Mouse (Mus musculus): ENCODE results near the gene Hoxa3. TPM values are rescaled to one million over a fixed set of nuclear protein-coding genes. Genes with fewer than 3 reads are reported as not detected.

Hoxa3 gene
- polyA plus RNA-seq, 1 experiment from 2014 or later, result 1.2 TPM

- Histone ChIP-seq H3K4me3 (no peak overlapping the region), H3K36me3 (no peaks in the 10 kb centered on the region), H3K4me2 (replicated peaks) (no peak overlapping the region), H3K9ac (no peak overlapping the region), H3K27ac (no peak overlapping the region), H3K27me3 (peaks cover 91% of the 10 kb centered on the region), H3K9me3 (no peaks in the 10 kb centered on the region), H3K4me1 (no peaks in the 10 kb centered on the region)
- ATAC-seq (ENCODE audit: insufficient number of reproducible peaks, insufficient read depth, low FRiP score, low TSS enrichment), result no peak
- WGBS, result 27% methylated on average over 9 of the region's 9 CpGs
Measured at GRCm38 (mm10) chr6:52235267-52235666, 22.1 kb upstream of the Hoxa3 start.

GRCm38 (mm10) chr6:52234428-52235140, 21.4 kb upstream of the Hoxa3 start:
- Histone ChIP-seq H3K27me3 (peaks cover 91% of the 10 kb centered on the region), H3K27ac (no peak overlapping the region), H3K4me1 (no peaks in the 10 kb centered on the region), H3K4me2 (replicated peaks) (no peak overlapping the region), H3K9me3 (no peaks in the 10 kb centered on the region), H3K9ac (no peak overlapping the region), H3K36me3 (no peaks in the 10 kb centered on the region), H3K4me3 (no peak overlapping the region; the same call in 1 of the 2 replicates)
- WGBS, result 2% methylated on average over 59 of the region's 68 CpGs
- no peak for ATAC-seq (ENCODE audit: insufficient number of reproducible peaks, insufficient read depth, low FRiP score, low TSS enrichment)

- under 1% methylated on average over 70 of the region's 70 CpGs for WGBS
- ATAC-seq (ENCODE audit: insufficient number of reproducible peaks, insufficient read depth, low FRiP score, low TSS enrichment), result no peak
- H3K9ac ChIP-seq, result no peak overlapping the region
- no peak overlapping the region for H3K4me2 ChIP-seq (replicated peaks)
- H3K4me3 ChIP-seq, result no peak overlapping the region; the same call in 1 of the 2 replicates
- H3K4me1 ChIP-seq, result no peaks in the 10 kb centered on the region
- H3K36me3 ChIP-seq, result no peaks in the 10 kb centered on the region
- no peak overlapping the region for H3K27ac ChIP-seq
- peaks cover 94% of the 10 kb centered on the region for H3K27me3 ChIP-seq
- H3K9me3 ChIP-seq, result no peaks in the 10 kb centered on the region
Measured at GRCm38 (mm10) chr6:52233546-52234427, 20.7 kb upstream of the Hoxa3 start.

GRCm38 (mm10) chr6:52232984-52233545, 19.9 kb upstream of the Hoxa3 start:
- 1% methylated on average over 23 of the region's 23 CpGs for WGBS
- Histone ChIP-seq H3K27ac (no peak overlapping the region), H3K9me3 (no peaks in the 10 kb centered on the region), H3K4me2 (replicated peaks) (no peak overlapping the region), H3K4me3 (no peak overlapping the region), H3K4me1 (no peaks in the 10 kb centered on the region), H3K27me3 (peaks cover 94% of the 10 kb centered on the region), H3K36me3 (no peaks in the 10 kb centered on the region), H3K9ac (no peak overlapping the region)
- ATAC-seq (ENCODE audit: insufficient number of reproducible peaks, insufficient read depth, low FRiP score, low TSS enrichment), result no peak

GRCm38 (mm10) chr6:52232568-52232965, 19.4 kb upstream of the Hoxa3 start:
- ATAC-seq (ENCODE audit: insufficient number of reproducible peaks, insufficient read depth, low FRiP score, low TSS enrichment), result no peak
- Histone ChIP-seq H3K36me3 (no peaks in the 10 kb centered on the region), H3K9me3 (no peaks in the 10 kb centered on the region), H3K4me1 (no peaks in the 10 kb centered on the region), H3K4me3 (no peak overlapping the region), H3K9ac (no peak overlapping the region), H3K27ac (no peak overlapping the region), H3K27me3 (peaks cover 93% of the 10 kb centered on the region), H3K4me2 (replicated peaks) (no peak overlapping the region)
- under 1% methylated on average over 18 of the region's 18 CpGs for WGBS

GRCm38 (mm10) chr6:52231885-52232567, 18.9 kb upstream of the Hoxa3 start:
- Histone ChIP-seq H3K9ac (no peak overlapping the region), H3K4me3 (no peak overlapping the region), H3K27me3 (peaks cover 93% of the 10 kb centered on the region), H3K4me2 (replicated peaks) (no peak overlapping the region), H3K36me3 (no peaks in the 10 kb centered on the region), H3K9me3 (no peaks in the 10 kb centered on the region), H3K4me1 (no peaks in the 10 kb centered on the region), H3K27ac (no peak overlapping the region)
- under 1% methylated on average over 18 of the region's 18 CpGs for WGBS
- ATAC-seq (ENCODE audit: insufficient number of reproducible peaks, insufficient read depth, low FRiP score, low TSS enrichment), result no peak

- Histone ChIP-seq H3K4me3 (no peak within 1 kb of the TSS), H3K27ac (no peak within 1 kb of the TSS), H3K4me2 (replicated peaks) (no peak within 1 kb of the TSS), H3K36me3 (no peaks in the 10 kb centered on the region), H3K4me1 (no peaks in the 10 kb centered on the region), H3K9ac (no peak within 1 kb of the TSS), H3K27me3 (peaks cover 93% of the 10 kb centered on the region), H3K9me3 (no peaks in the 10 kb centered on the region)
- no peak for ATAC-seq (ENCODE audit: insufficient number of reproducible peaks, insufficient read depth, low FRiP score, low TSS enrichment)
- under 1% methylated on average over 26 of the region's 36 CpGs for WGBS
Measured at GRCm38 (mm10) chr6:52230516-52231165, 17.5 kb upstream of the Hoxa3 start, which contains the start of gene Hoxa9. Gene Hoxa9, minus strand, starts transcription at chr6:52231089.

GRCm38 (mm10) chr6:52229558-52230416, 16.7 kb upstream of the Hoxa3 start:
- H3K4me2 ChIP-seq (replicated peaks), result no peak overlapping the region
- H3K36me3 ChIP-seq, result no peaks in the 10 kb centered on the region
- no peak overlapping the region for H3K27ac ChIP-seq
- H3K9me3 ChIP-seq, result no peaks in the 10 kb centered on the region
- H3K27me3 ChIP-seq, result peaks cover 93% of the 10 kb centered on the region
- H3K9ac ChIP-seq, result no peak overlapping the region
- no peak overlapping the region for H3K4me3 ChIP-seq
- ATAC-seq (ENCODE audit: insufficient number of reproducible peaks, insufficient read depth, low FRiP score, low TSS enrichment), result no peak
- 2% methylated on average over 42 of the region's 44 CpGs for whole genome bisulfite sequencing
- H3K4me1 ChIP-seq, result no peaks in the 10 kb centered on the region

- Histone ChIP-seq H3K4me2 (replicated peaks) (no peak overlapping the region), H3K4me3 (no peak overlapping the region), H3K27me3 (peaks cover 93% of the 10 kb centered on the region), H3K4me1 (no peaks in the 10 kb centered on the region), H3K36me3 (no peaks in the 10 kb centered on the region), H3K27ac (no peak overlapping the region), H3K9me3 (no peaks in the 10 kb centered on the region), H3K9ac (no peak overlapping the region)
- WGBS, result 1% methylated on average over 38 of the region's 38 CpGs
- no peak for ATAC-seq (ENCODE audit: insufficient number of reproducible peaks, insufficient read depth, low FRiP score, low TSS enrichment)
Measured at GRCm38 (mm10) chr6:52228475-52229465, 15.6 kb upstream of the Hoxa3 start.
